Mouse (Mus musculus) forelimb bud, embryonic 11.5 days (tissue): ENCODE measurements around the gene Olfr1191-ps1.
"Not testable (repeated sequence)": the region's sequence is repeated elsewhere in the genome, so short reads cannot be mapped to it uniquely, and the experiment has no call there.

Experiments
- DNase-seq: peaks from one replicate; pipeline ENCODE4 v3.0.0-alpha.2; 2012; ENCODE audit warnings: low read depth, low spot score

Olfr1191-ps1 gene

DNA sequence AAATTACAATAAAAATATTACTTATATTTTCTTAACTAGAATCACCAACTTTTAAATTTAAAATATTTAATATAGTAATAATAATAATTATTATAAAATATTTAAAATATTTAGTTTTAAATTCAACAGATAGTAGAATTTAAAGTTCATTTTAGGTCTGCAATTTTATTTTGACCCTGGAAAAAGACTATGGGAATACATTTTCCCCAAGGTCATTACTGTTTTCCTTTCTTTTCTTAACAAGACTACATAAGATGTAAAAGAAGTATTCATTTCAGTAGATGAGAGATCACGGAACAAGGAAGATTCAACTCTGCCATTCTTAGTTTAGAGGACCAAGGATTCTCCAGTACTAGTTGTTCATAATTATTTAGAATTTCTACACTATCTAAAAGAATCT, at the start of gene Olfr1191-ps1:
Olfr1191-ps1 (plus strand) TSS at position 301 of the 400 bp plus-strand sequence.
- not testable (repeated sequence) for DNase-seq

DNA sequence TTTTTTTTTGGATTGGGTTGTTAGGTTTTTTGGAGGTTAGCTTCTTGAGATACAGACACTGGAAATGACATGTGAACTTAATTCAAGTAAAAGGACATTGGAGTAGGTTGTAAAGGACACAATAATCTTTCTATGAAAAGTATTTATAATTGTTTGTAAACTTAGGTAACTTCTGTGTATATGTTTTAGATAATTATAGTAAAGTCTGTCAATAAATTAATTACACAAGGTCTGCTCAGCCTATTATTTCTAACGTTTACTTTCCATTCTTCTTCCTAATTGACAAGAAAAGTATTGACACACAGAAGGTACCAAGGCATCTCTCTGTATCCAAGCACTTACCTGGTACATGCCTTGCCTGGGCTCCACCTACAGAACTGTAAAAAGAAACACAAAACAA, 7.9 kb downstream of the Olfr1191-ps1 start, which contains the start of gene Olfr1192-ps1:
Olfr1192-ps1 (plus strand) TSS at position 301 of the 400 bp plus-strand sequence.
- DNase-seq = no peak

DNA sequence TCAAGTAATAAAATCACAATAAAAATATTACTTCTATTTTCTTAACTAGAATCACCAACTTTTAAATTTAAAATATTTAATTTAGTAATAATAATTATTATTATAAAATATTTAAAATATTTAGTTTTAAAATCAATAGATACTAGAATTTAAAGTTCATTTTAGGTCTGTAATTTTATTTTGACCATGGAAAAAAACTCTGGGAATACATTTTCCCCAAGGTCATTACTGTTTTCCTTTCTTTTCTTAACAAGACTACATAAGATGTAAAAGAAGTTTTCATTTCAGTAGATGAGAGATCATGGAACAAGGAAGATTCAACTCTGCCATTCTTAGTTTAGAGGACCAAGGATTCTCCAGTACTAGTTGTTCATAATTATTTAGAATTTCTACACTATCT, 35.0 kb downstream of the Olfr1191-ps1 start, which contains the start of gene Olfr1193:
Olfr1193 (plus strand) TSS at position 301 of the 400 bp plus-strand sequence.
- not testable (repeated sequence) for DNase-seq

- DNase-seq = no peak
Observed at GRCm38 (mm10) chr2:88689087-88689486, 48.7 kb downstream of the Olfr1191-ps1 start, which contains the start of gene Olfr1195. Olfr1195 (minus strand) TSS chr2:88689187.
